Mouse (Mus musculus): ENCODE data around the gene Ugt1a9. TPM values are rescaled to one million over a fixed set of nuclear protein-coding genes. Genes with fewer than 3 reads are reported as not detected.

Gene Ugt1a9
- polyA plus RNA-seq, 1 experiment from 2014 or later: not detected

- Histone ChIP-seq H3K27ac (ENCODE audit: low read length) (no peak overlapping the region), H3K27me3 (replicated peaks; ENCODE audit: control insufficient read depth, insufficient read depth, low read length) (no peaks in the 10 kb centered on the region), H3K9ac (replicated peaks; ENCODE audit: low read depth, low read length) (no peak overlapping the region), H3K4me2 (ENCODE audit: low read length) (no peak overlapping the region), H3K9me3 (ENCODE audit: control insufficient read depth, low read length) (0 out of 2 replicates have a peak, but pooled peaks cover 3% of the 10 kb centered on the region), H3K36me3 (ENCODE audit: control insufficient read depth, insufficient read depth) (peaks cover 63% of the 10 kb centered on the region), H3K4me1 (replicated peaks; ENCODE audit: control insufficient read depth, insufficient read depth, low read length) (no peaks in the 10 kb centered on the region), H3K4me3 (replicated peaks; ENCODE audit: low read length) (no peak overlapping the region)
- 89% methylated on average over 7 of the region's 7 CpGs for WGBS
- no peak for ATAC-seq
Measured at GRCm38 (mm10) chr1:88261706-88262105, 191.1 kb downstream of the Ugt1a9 start.

GRCm38 (mm10) chr1:88262255-88262654 is 191.7 kb downstream of the Ugt1a9 start:
- Histone ChIP-seq H3K9ac (replicated peaks; ENCODE audit: low read depth, low read length) (no peak overlapping the region), H3K27me3 (replicated peaks; ENCODE audit: control insufficient read depth, insufficient read depth, low read length) (no peaks in the 10 kb centered on the region), H3K27ac (ENCODE audit: low read length) (no peak overlapping the region), H3K9me3 (ENCODE audit: control insufficient read depth, low read length) (no peaks in the 10 kb centered on the region), H3K4me3 (replicated peaks; ENCODE audit: low read length) (no peak overlapping the region), H3K36me3 (ENCODE audit: control insufficient read depth, insufficient read depth) (peaks cover 69% of the 10 kb centered on the region), H3K4me2 (ENCODE audit: low read length) (no peak overlapping the region), H3K4me1 (replicated peaks; ENCODE audit: control insufficient read depth, insufficient read depth, low read length) (no peaks in the 10 kb centered on the region)
- WGBS: 82% methylated on average over 4 of the region's 4 CpGs
- ATAC-seq: no peak

GRCm38 (mm10) chr1:88262961-88263360 is 192.4 kb downstream of the Ugt1a9 start:
- no peak overlapping the region for H3K27ac ChIP-seq (ENCODE audit: low read length)
- no peaks in the 10 kb centered on the region for H3K27me3 ChIP-seq (replicated peaks; ENCODE audit: control insufficient read depth, insufficient read depth, low read length)
- H3K9me3 ChIP-seq (ENCODE audit: control insufficient read depth, low read length): no peaks in the 10 kb centered on the region
- no peak overlapping the region for H3K4me2 ChIP-seq (ENCODE audit: low read length)
- WGBS: 78% methylated on average over 6 of the region's 6 CpGs
- no peak overlapping the region for H3K4me3 ChIP-seq (replicated peaks; ENCODE audit: low read length)
- H3K36me3 ChIP-seq (ENCODE audit: control insufficient read depth, insufficient read depth): peaks cover 76% of the 10 kb centered on the region
- no peak for ATAC-seq
- no peaks in the 10 kb centered on the region for H3K4me1 ChIP-seq (replicated peaks; ENCODE audit: control insufficient read depth, insufficient read depth, low read length)
- no peak overlapping the region for H3K9ac ChIP-seq (replicated peaks; ENCODE audit: low read depth, low read length)

GRCm38 (mm10) chr1:88263778-88264177 is 193.2 kb downstream of the Ugt1a9 start:
- H3K27ac ChIP-seq (ENCODE audit: low read length): no peak overlapping the region
- no peaks in the 10 kb centered on the region for H3K4me1 ChIP-seq (replicated peaks; ENCODE audit: control insufficient read depth, insufficient read depth, low read length)
- no peak overlapping the region for H3K9ac ChIP-seq (replicated peaks; ENCODE audit: low read depth, low read length)
- no peaks in the 10 kb centered on the region for H3K9me3 ChIP-seq (ENCODE audit: control insufficient read depth, low read length)
- no peak overlapping the region for H3K4me2 ChIP-seq (ENCODE audit: low read length)
- ATAC-seq: no peak
- H3K4me3 ChIP-seq (replicated peaks; ENCODE audit: low read length): no peak overlapping the region
- 90% methylated on average over 5 of the region's 5 CpGs for WGBS
- no peaks in the 10 kb centered on the region for H3K27me3 ChIP-seq (replicated peaks; ENCODE audit: control insufficient read depth, insufficient read depth, low read length)
- peaks cover 84% of the 10 kb centered on the region for H3K36me3 ChIP-seq (ENCODE audit: control insufficient read depth, insufficient read depth)

- peaks cover 90% of the 10 kb centered on the region for H3K36me3 ChIP-seq (ENCODE audit: control insufficient read depth, insufficient read depth)
- no peak overlapping the region for H3K4me2 ChIP-seq (ENCODE audit: low read length)
- H3K9me3 ChIP-seq (ENCODE audit: control insufficient read depth, low read length): no peaks in the 10 kb centered on the region
- no peak overlapping the region for H3K27ac ChIP-seq (ENCODE audit: low read length)
- no peak for ATAC-seq
- no peak overlapping the region for H3K9ac ChIP-seq (replicated peaks; ENCODE audit: low read depth, low read length)
- 90% methylated on average over 7 of the region's 7 CpGs for WGBS
- H3K27me3 ChIP-seq (replicated peaks; ENCODE audit: control insufficient read depth, insufficient read depth, low read length): no peaks in the 10 kb centered on the region
- no peak overlapping the region for H3K4me3 ChIP-seq (replicated peaks; ENCODE audit: low read length)
- H3K4me1 ChIP-seq (replicated peaks; ENCODE audit: control insufficient read depth, insufficient read depth, low read length): no peaks in the 10 kb centered on the region
Measured at GRCm38 (mm10) chr1:88264237-88264868, 193.8 kb downstream of the Ugt1a9 start.

- no peaks in the 10 kb centered on the region for H3K4me1 ChIP-seq (replicated peaks; ENCODE audit: control insufficient read depth, insufficient read depth, low read length)
- WGBS: 80% methylated on average over 4 of the region's 4 CpGs
Measured at GRCm38 (mm10) chr1:88264869-88265240, 194.3 kb downstream of the Ugt1a9 start.

GRCm38 (mm10) chr1:88266123-88266522 is 195.5 kb downstream of the Ugt1a9 start:
- Histone ChIP-seq H3K4me1 (replicated peaks; ENCODE audit: control insufficient read depth, insufficient read depth, low read length) (no peaks in the 10 kb centered on the region), H3K9ac (replicated peaks; ENCODE audit: low read depth, low read length) (no peak overlapping the region), H3K4me3 (replicated peaks; ENCODE audit: low read length) (no peak overlapping the region), H3K9me3 (ENCODE audit: control insufficient read depth, low read length) (no peaks in the 10 kb centered on the region), H3K27ac (ENCODE audit: low read length) (no peak overlapping the region), H3K36me3 (ENCODE audit: control insufficient read depth, insufficient read depth) (peaks cover 90% of the 10 kb centered on the region), H3K4me2 (ENCODE audit: low read length) (no peak overlapping the region), H3K27me3 (replicated peaks; ENCODE audit: control insufficient read depth, insufficient read depth, low read length) (no peaks in the 10 kb centered on the region)
- no peak for ATAC-seq
- 92% methylated on average over 13 of the region's 13 CpGs for WGBS

More at GRCm38 (mm10) chr1:88264869-88265240, 194.3 kb downstream of the Ugt1a9 start:
- Histone ChIP-seq H3K36me3 (ENCODE audit: control insufficient read depth, insufficient read depth) (peaks cover 95% of the 10 kb centered on the region), H3K9me3 (ENCODE audit: control insufficient read depth, low read length) (no peaks in the 10 kb centered on the region), H3K9ac (replicated peaks; ENCODE audit: low read depth, low read length) (no peak overlapping the region), H3K27me3 (replicated peaks; ENCODE audit: control insufficient read depth, insufficient read depth, low read length) (no peaks in the 10 kb centered on the region), H3K4me3 (replicated peaks; ENCODE audit: low read length) (no peak overlapping the region), H3K4me2 (ENCODE audit: low read length) (no peak overlapping the region), H3K27ac (ENCODE audit: low read length) (no peak overlapping the region)
- no peak for ATAC-seq

- Histone ChIP-seq H3K9ac (replicated peaks; ENCODE audit: low read depth, low read length) (no peak overlapping the region), H3K9me3 (ENCODE audit: control insufficient read depth, low read length) (no peaks in the 10 kb centered on the region), H3K4me3 (replicated peaks; ENCODE audit: low read length) (no peak overlapping the region), H3K27me3 (replicated peaks; ENCODE audit: control insufficient read depth, insufficient read depth, low read length) (no peaks in the 10 kb centered on the region), H3K4me2 (ENCODE audit: low read length) (no peak overlapping the region), H3K27ac (ENCODE audit: low read length) (no peak overlapping the region), H3K4me1 (replicated peaks; ENCODE audit: control insufficient read depth, insufficient read depth, low read length) (no peaks in the 10 kb centered on the region), H3K36me3 (ENCODE audit: control insufficient read depth, insufficient read depth) (peaks cover 76% of the 10 kb centered on the region)
- WGBS: 95% methylated on average over 6 of the region's 6 CpGs
- no peak for ATAC-seq
Measured at GRCm38 (mm10) chr1:88267489-88267888, 196.9 kb downstream of the Ugt1a9 start.

- H3K9ac ChIP-seq (replicated peaks; ENCODE audit: low read depth, low read length): no peak overlapping the region
- H3K4me3 ChIP-seq (replicated peaks; ENCODE audit: low read length): no peak overlapping the region
- no peak overlapping the region for H3K4me2 ChIP-seq (ENCODE audit: low read length)
- peaks cover 70% of the 10 kb centered on the region for H3K36me3 ChIP-seq (ENCODE audit: control insufficient read depth, insufficient read depth)
- H3K4me1 ChIP-seq (replicated peaks; ENCODE audit: control insufficient read depth, insufficient read depth, low read length): no peaks in the 10 kb centered on the region
- ATAC-seq: no peak
- 88% methylated on average over 6 of the region's 6 CpGs for WGBS
- no peaks in the 10 kb centered on the region for H3K9me3 ChIP-seq (ENCODE audit: control insufficient read depth, low read length)
- H3K27ac ChIP-seq (ENCODE audit: low read length): no peak overlapping the region
- H3K27me3 ChIP-seq (replicated peaks; ENCODE audit: control insufficient read depth, insufficient read depth, low read length): no peaks in the 10 kb centered on the region
Measured at GRCm38 (mm10) chr1:88268070-88268469, 197.5 kb downstream of the Ugt1a9 start.
